ENCODE assay signal across 15 mouse cellular contexts in the genomic region with DNA sequence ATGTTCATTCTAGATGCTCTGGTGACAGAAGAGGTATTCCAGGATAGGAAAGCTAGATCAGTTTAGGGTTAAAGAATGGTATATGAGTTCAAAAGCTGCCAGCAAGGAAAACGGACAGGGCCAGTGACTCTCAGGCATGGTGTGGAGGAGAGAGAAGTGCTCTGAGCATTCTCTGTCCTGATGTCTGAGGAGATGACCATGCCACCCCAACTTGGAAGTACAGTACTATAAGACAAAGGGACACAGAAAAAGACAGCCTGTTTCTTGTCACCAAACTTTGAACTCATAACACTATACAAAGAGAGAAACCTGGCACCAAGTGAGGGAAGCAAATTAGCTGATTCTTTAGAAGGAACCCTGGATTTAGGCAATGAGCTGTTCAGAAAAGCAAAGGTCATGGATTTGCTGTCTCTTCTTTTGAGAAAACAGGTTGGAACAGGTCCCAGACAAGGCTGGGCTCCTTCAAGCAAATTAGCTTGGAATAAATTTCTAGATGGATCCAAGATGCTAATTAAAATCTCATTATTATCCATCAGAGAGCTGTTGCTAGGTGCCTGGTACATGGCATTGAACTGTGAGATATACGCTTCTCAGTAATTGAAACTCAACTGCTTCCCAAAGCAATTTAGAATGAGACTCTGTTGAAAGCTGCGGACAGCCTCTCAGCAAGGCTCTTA. TPM values are rescaled to one million over a fixed set of nuclear protein-coding genes. Genes with fewer than 3 reads are reported as not detected.
DNase-seq lines count a peak whose midpoint lies in the region; ATAC-seq lines count a peak whose summit lies in the region.
"Had no signal": no experiment of that assay in that cellular context is flagged by ENCODE, and none has a peak within 500 bp of the region (broad histone marks: within the 10 kb centered on the region; RNA-seq: fewer than 3 reads in every experiment).

No protein-coding gene starts in this region.

- peak; percentile 38; the same call in 1 of the 2 replicates for ATAC-seq in hindbrain, embryonic 12.5 days (ENCODE audit: low FRiP score)

- no peak overlapping the region for H3K27ac ChIP-seq in hindbrain, embryonic 12.5 days
- H3K27ac ChIP-seq in hindbrain, embryonic 10.5 days, result no peak overlapping the region
- H3K27ac ChIP-seq: gastrocnemius, adult 2 months had no signal

- no peak overlapping the region for H3K4me3 ChIP-seq in hindbrain, embryonic 12.5 days
- no peak overlapping the region for H3K4me3 ChIP-seq in hindbrain, embryonic 10.5 days
- H3K4me3 ChIP-seq: gastrocnemius, adult 2 months had no signal

- no peaks in the 10 kb centered on the region for H3K36me3 ChIP-seq in hindbrain, embryonic 12.5 days
- no peaks in the 10 kb centered on the region for H3K36me3 ChIP-seq in hindbrain, embryonic 10.5 days

- H3K4me2 ChIP-seq in hindbrain, embryonic 12.5 days (replicated peaks), result no peak overlapping the region

- intact Hi-C loops in heart, postnatal 36 days (cut with DNase I), result no loop called here

- 71% methylated on average over 3 of the region's 3 CpGs for WGBS in hindbrain, embryonic 12.5 days
- 80% methylated on average over 3 of the region's 3 CpGs for WGBS in hindbrain, embryonic 10.5 days

- no peaks in the 10 kb centered on the region for H3K4me1 ChIP-seq in hindbrain, embryonic 12.5 days
- H3K4me1 ChIP-seq in hindbrain, embryonic 10.5 days (replicated peaks), result no peaks in the 10 kb centered on the region

- no peak overlapping the region for H3K9ac ChIP-seq in hindbrain, embryonic 12.5 days

- no peak for DNase-seq in hindbrain, embryonic 10.5 days (ENCODE audit: low spot score)
- peak; percentile 50 to 69 for DNase-seq in right cerebral cortex, postnatal 10 days (ENCODE audit: low spot score in 2 of 2)
- no peak for DNase-seq in right cerebral cortex, postnatal 14 days
- DNase-seq in layer of hippocampus, adult 9-11 months, result peak; percentile 53
- peak; percentile 7 to 35 for DNase-seq in right cerebral cortex, postnatal 36 days (ENCODE audit: low spot score in 2 of 2)
- DNase-seq in heart, postnatal 36 days, result no peak
- DNase-seq in spleen, postnatal 10 days (ENCODE audit: low spot score in 2 of 2), result no peak
- DNase-seq: cerebellum, adult 11 months; gastrocnemius, adult 2 months; kidney, adult 2 months; lung, adult 2 months; thymus, postnatal 36 days had no signal

- no peaks in the 10 kb centered on the region for H3K27me3 ChIP-seq in hindbrain, embryonic 12.5 days
- no peaks in the 10 kb centered on the region for H3K27me3 ChIP-seq in hindbrain, embryonic 10.5 days (ENCODE audit: insufficient read depth, poor library complexity, severe bottlenecking)

- no peaks in the 10 kb centered on the region for H3K9me3 ChIP-seq in hindbrain, embryonic 12.5 days (replicated peaks)
- H3K9me3 ChIP-seq in hindbrain, embryonic 10.5 days, result no peaks in the 10 kb centered on the region

RNA-seq across cellular contexts. Expression of a gene that starts 43.9 kb away (rescaled TPM):
- polyA plus RNA-seq in hindbrain, embryonic 12.5 days (2016; fragmentation: Nextera tagmentation; extraction: Ambion mirVana), result 0.79 and 0.83 TPM in 2 replicates
- 0.44 and 0.62 TPM in 2 replicates for polyA plus RNA-seq in hindbrain, embryonic 10.5 days (2016; fragmentation: Nextera tagmentation; extraction: Ambion mirVana)
- under 1 TPM; 0.05 to 0.06 TPM for total RNA-seq in heart, postnatal 36 days (2021)
- total RNA-seq: megakaryocyte, adult 5-6 weeks had no signal
- polyA plus RNA-seq: heart, postnatal 0 days had no signal

Comparison
In these comparisons a context has a peak if more than half of its experiments do, and no peak if none do; other contexts are left out.
1. DNase-seq: peak in right cerebral cortex, postnatal 10 days (2 of 2), layer of hippocampus, adult 9-11 months (single experiment) and right cerebral cortex, postnatal 36 days (2 of 2); none in hindbrain, embryonic 10.5 days (single experiment), right cerebral cortex, postnatal 14 days (single experiment), heart, postnatal 36 days (0 of 2) and spleen, postnatal 10 days (0 of 2).